Mouse (Mus musculus) hindbrain, embryonic 16.5 days (tissue): ENCODE measurements around the gene Myh2. TPM values are rescaled to one million over a fixed set of nuclear protein-coding genes. Genes with fewer than 3 reads are reported as not detected.

Source experiments
- ATAC-seq: fragments of 200-750 bp; cut with Nextera tagmentation; 2 replicates; pipeline ENCODE4 v1.8.0; 2017; ENCODE audit warnings: moderate TSS enrichment, moderate library complexity
- H3K27ac ChIP-seq: fragments of 300-500 bp; sonication (generic); 2 replicates; pipeline ENCODE4 v1.5.1; 2014; ENCODE audit warnings: low read depth, mild to moderate bottlenecking, control low read depth, low read length, moderate library complexity
- H3K27me3 ChIP-seq: fragments of 300-500 bp; sonication (generic); replicated peaks from 2 replicates; pipeline ENCODE4 v1.6.1; 2014; ENCODE audit warnings: low read length; ENCODE audit not compliant: control insufficient read depth, insufficient read depth
- H3K36me3 ChIP-seq: fragments of 300-500 bp; sonication (generic); 2 replicates; pipeline ENCODE4 v1.6.1; 2014; ENCODE audit warnings: mild to moderate bottlenecking, low read length, moderate library complexity, mixed read lengths; ENCODE audit not compliant: control insufficient read depth, insufficient read depth
- H3K4me1 ChIP-seq: fragments of 300-500 bp; sonication (generic); 2 replicates; pipeline ENCODE4 v1.6.1; 2014; ENCODE audit warnings: low read depth, low read length; ENCODE audit not compliant: control insufficient read depth, insufficient read depth
- H3K4me2 ChIP-seq: fragments of 300-500 bp; sonication (generic); 2 replicates; pipeline ENCODE4 v1.6.1; 2014; ENCODE audit warnings: mild to moderate bottlenecking, low read length, control low read depth, moderate library complexity
- H3K4me3 ChIP-seq: fragments of 300-500 bp; sonication (generic); 2 replicates; pipeline ENCODE4 v1.5.1; 2014; ENCODE audit warnings: mild to moderate bottlenecking, low read length, control low read depth, moderate library complexity
- H3K9ac ChIP-seq: fragments of 300-500 bp; sonication (generic); 2 replicates; pipeline ENCODE4 v1.6.1; 2014; ENCODE audit warnings: low read depth, mild to moderate bottlenecking, control low read depth, low read length, moderate library complexity
- H3K9me3 ChIP-seq: fragments of 300-500 bp; sonication (generic); 2 replicates; pipeline ENCODE4 v1.6.1; 2014; ENCODE audit warnings: mild to moderate bottlenecking, low read length, moderate library complexity; ENCODE audit not compliant: control insufficient read depth
- WGBS: fragments of 180-500 bp; shearing (Covaris S2); extraction: QIAGEN DNeasy Blood & Tissue Kit; methylation state at CpG from one replicate; pipeline ENCODE4 v1.1.7; 2014; 5-methylcytosine and 5-hydroxymethylcytosine counted together
- polyA plus RNA-seq: library from polyadenylated mRNA; unstranded; fragments of >200 nt; fragmentation: Nextera tagmentation; extraction: Ambion mirVana; gene quantifications from 2 replicates; pipeline ENCODE4 v1.2.1, GENCODE M21; 2015

Myh2 gene
- polyA plus RNA-seq, 1 experiment from 2014 or later = 0.21 TPM

DNA sequence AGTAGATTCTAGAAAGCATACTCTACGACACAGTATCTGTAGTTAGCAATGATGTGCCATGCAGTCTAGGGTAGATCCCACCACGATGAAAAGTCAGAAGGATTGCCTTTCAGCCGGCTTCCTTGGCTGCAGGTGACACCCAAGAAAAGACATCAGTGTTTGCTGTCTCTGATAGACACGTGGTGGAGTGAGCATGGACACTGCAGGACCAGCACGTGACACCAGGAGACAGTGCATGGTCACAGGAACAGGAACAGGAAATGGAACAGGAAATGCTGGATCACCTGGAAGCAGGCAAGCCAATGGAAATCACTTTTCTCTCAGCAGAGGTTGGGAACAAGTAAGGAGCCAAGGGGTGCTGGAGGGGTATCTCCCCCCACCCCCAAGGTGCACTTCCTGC lies 27.8 kb upstream of the Myh2 start:
- ATAC-seq = no peak
- 81% methylated on average over 5 of the region's 5 CpGs for WGBS
- no peak overlapping the region for H3K4me2 ChIP-seq

GRCm38 (mm10) chr11:67143863-67144498 lies 26.8 kb upstream of the Myh2 start:
- H3K27ac ChIP-seq = no peak overlapping the region
- no peak for ATAC-seq
- no peaks in the 10 kb centered on the region for H3K4me1 ChIP-seq
- H3K4me3 ChIP-seq = no peak overlapping the region
- no peaks in the 10 kb centered on the region for H3K36me3 ChIP-seq
- 89% methylated on average over 4 of the region's 4 CpGs for WGBS
- H3K4me2 ChIP-seq = no peak overlapping the region
- no peaks in the 10 kb centered on the region for H3K27me3 ChIP-seq
- H3K9me3 ChIP-seq = no peaks in the 10 kb centered on the region
- H3K9ac ChIP-seq = no peak overlapping the region

More for the DNA sequence above, 27.8 kb upstream of the Myh2 start:
- Histone ChIP-seq H3K9ac (no peak overlapping the region), H3K27ac (no peak overlapping the region), H3K4me1 (no peaks in the 10 kb centered on the region), H3K4me3 (no peak overlapping the region), H3K27me3 (no peaks in the 10 kb centered on the region), H3K36me3 (no peaks in the 10 kb centered on the region), H3K9me3 (no peaks in the 10 kb centered on the region)

DNA sequence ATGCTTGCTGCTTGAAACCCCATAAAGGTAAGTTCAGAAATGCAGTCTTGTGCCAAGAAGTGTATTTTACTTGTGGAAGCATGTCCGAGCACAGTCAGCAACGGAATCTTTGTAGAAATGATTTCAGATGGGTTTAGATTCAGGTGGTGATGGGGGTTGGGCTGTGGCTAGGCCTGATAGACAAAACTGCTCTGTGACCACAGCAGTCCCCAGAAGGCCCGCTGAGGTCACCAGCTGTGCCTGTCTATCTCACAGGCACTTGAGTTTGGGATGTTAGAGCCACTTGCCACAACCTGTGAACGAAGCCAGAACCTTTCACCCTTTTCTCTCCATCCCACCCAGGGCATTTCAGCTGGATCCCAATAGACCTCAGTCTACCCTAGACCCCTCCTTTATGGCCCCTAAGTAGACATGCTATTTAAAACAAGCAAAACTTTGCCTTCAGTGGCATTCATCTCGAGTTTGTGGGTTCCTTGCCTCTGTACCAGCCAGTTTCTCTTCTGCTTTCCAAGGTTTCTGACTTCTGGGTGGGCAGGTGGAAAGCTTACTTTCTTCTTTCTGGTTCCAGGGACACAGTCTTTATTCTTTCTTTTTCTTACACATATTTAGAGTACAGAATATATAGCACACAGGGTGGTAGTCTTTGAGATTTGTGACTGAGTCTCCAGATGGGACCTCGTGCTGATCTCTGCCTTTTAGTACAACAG lies 26.1 kb upstream of the Myh2 start:
- 74% methylated on average over 6 of the region's 6 CpGs for WGBS
- ATAC-seq = no peak
- Histone ChIP-seq H3K36me3 (no peaks in the 10 kb centered on the region), H3K9me3 (no peaks in the 10 kb centered on the region), H3K4me3 (no peak overlapping the region), H3K9ac (no peak overlapping the region), H3K4me2 (no peak overlapping the region), H3K27me3 (no peaks in the 10 kb centered on the region), H3K4me1 (no peaks in the 10 kb centered on the region), H3K27ac (no peak overlapping the region)

DNA sequence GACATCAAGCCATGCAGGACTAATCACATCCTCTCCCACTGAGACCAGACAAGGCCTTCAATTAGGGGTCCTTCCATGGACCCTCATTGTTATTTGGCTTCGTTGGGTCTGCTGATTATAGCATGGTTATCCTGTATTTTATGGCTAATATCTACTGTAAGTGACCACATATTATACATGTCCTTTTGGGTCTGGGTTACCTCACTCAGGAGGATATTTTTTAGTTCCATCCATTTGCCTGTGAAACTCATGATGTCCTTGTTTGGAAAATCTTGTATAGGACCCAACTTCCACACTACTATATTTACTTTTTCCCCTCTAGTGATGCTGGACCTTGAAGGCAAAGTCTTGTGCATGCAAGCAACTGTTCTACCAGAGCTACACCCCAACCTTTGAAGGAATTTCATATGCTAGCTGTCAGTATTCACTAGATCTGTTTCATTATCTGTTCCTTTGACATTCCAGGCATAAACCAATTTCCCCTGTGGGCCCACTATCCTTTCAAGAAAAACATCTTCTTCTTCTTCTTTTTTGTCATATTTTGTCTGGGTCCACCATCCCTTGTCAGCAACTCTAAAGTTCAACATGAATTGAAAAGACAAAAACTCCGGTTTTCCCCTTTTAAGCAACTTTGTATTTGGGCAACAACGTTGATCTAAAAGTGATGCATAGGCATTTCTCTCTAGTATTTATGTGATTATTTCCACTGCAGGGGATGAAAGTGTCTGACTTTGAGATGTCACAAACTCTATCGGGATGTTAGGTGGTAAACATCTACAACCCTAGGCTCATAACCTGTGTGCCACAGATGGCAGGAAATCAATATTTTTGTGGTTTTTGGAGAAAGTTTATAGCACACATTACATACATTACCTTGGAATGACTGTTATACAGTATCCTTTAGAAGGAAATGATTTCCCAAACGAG lies 25.1 kb upstream of the Myh2 start:
- no peak overlapping the region for H3K4me3 ChIP-seq
- WGBS = 86% methylated on average over 5 of the region's 5 CpGs
- no peak overlapping the region for H3K27ac ChIP-seq
- no peaks in the 10 kb centered on the region for H3K9me3 ChIP-seq
- H3K27me3 ChIP-seq = no peaks in the 10 kb centered on the region
- no peaks in the 10 kb centered on the region for H3K4me1 ChIP-seq
- no peak overlapping the region for H3K9ac ChIP-seq
- H3K4me2 ChIP-seq = no peak overlapping the region
- ATAC-seq = no peak
- H3K36me3 ChIP-seq = no peaks in the 10 kb centered on the region

DNA sequence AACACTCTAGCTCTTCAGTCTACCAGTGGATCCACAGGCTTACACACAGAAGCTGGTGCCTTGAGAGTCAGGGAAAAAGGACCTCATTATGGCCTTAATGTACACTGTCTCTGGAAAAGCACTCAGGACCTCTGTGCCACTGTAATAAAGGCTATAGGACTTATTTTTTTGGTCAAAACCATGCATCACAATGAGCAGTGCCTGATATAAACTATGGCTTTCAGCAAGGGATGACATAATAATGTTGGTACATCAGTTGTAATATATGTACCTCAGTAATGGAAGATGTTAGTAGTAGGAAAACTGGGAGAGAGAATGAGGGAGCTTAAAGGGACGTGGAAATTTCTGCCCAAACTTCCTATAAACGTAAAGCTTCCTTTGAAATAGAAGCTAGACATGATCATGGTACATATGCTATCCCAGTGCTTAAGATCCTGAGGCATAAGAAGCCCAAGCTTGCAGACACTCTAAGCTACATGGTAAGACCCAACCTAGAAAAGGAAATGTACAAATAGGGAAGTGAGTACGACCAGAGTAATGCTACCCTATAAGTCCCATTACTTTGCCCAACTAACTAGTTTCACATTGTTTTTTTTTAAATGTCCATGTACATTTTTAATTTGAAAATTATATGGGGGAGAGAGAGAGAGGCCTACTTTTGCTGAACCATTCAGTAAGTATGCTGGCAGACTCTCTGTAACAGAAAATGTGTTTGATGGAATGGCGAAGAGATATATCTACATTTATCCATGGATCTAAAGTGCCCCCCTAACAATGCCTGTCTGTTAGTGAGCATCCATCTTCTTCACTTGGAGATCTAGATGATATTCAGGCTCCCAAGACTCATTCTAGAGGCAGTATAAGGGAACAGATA lies 24.2 kb upstream of the Myh2 start:
- H3K27ac ChIP-seq = no peak overlapping the region
- WGBS = 90% methylated on average over 4 of the region's 4 CpGs
- H3K9ac ChIP-seq = no peak overlapping the region
- H3K9me3 ChIP-seq = no peaks in the 10 kb centered on the region
- no peaks in the 10 kb centered on the region for H3K4me1 ChIP-seq
- H3K27me3 ChIP-seq = no peaks in the 10 kb centered on the region
- no peak overlapping the region for H3K4me2 ChIP-seq
- no peak overlapping the region for H3K4me3 ChIP-seq
- H3K36me3 ChIP-seq = no peaks in the 10 kb centered on the region
- ATAC-seq = no peak

DNA sequence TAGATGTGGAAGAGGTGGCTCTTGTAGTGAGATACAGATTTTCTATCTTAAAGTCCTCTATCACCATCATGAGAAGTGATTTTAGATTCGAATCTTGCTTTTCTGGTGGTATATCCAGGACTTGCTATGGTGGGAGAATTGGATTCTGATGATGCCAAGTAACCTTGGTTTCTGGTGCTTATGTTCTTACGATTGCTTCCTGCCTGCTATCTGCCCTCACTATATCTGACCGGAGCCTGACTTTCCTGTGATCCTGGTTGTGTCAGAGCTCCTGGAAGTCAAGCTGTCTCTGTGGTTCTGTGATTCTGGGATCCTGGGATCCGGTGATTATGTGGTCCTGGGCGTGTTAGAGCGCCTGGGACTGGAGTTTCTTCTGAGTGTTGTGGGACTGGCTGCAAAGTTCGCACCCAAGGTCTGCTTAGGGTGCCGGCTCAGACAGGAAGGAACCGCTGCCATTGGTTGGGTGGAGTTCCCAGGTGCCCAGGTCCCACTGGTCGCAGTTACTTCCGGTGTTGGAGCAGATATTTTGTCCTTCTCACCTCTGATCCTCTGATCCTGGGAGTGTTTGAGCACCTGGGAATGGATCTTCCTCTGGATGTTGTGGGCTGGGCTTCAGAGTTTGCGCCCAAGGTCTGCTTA lies 23.4 kb upstream of the Myh2 start:
- Histone ChIP-seq H3K9ac (no peak overlapping the region), H3K27ac (no peak overlapping the region), H3K36me3 (no peaks in the 10 kb centered on the region), H3K9me3 (no peaks in the 10 kb centered on the region), H3K27me3 (no peaks in the 10 kb centered on the region), H3K4me3 (no peak overlapping the region), H3K4me1 (no peaks in the 10 kb centered on the region), H3K4me2 (no peak overlapping the region)
- ATAC-seq = no peak
- 91% methylated on average over 12 of the region's 12 CpGs for WGBS

DNA sequence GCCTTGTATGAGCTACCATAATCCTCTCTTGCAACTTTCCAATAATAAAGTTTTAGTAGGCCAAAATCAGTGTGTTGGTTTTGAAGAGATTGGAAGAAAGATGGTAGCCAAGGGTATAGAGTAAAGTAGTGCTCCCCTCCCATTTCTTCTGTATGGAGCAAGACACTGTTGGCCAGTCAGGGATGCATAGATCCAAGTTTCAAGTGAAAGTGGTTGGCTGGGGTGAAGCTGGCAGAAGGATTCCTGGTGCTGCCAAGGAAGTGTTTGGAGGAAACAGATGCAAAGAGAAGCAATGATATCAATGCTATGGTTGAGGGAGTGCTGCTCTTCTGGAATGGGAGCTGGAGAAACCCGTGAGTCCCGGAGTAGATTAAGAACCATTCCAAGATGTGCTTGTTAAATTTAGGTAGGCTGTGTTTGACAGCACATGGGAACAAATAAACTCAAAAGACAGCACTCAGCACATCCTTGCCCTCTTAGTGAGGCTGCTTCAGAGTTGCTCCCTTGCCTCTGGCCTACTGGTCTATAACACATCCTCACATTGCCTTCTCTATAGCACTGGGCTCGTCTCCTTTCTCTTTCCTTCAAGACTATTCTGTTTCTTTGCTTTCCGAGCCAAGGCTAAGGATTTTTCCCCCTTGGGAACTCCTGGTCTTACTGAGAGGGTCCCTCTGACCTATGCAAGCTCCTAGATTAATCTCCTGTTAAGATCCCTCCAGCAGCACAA lies 22.4 kb upstream of the Myh2 start:
- no peaks in the 10 kb centered on the region for H3K9me3 ChIP-seq
- H3K27me3 ChIP-seq = no peaks in the 10 kb centered on the region
- H3K9ac ChIP-seq = no peak overlapping the region
- no peak overlapping the region for H3K27ac ChIP-seq
- H3K4me2 ChIP-seq = no peak overlapping the region
- H3K36me3 ChIP-seq = no peaks in the 10 kb centered on the region
- ATAC-seq = no peak
- H3K4me3 ChIP-seq = no peak overlapping the region
- no peaks in the 10 kb centered on the region for H3K4me1 ChIP-seq
- WGBS = 88% methylated on average over 4 of the region's 4 CpGs

GRCm38 (mm10) chr11:67150237-67150636 lies 20.6 kb upstream of the Myh2 start:
- H3K36me3 ChIP-seq = no peaks in the 10 kb centered on the region
- no peak overlapping the region for H3K4me3 ChIP-seq
- H3K4me1 ChIP-seq = no peaks in the 10 kb centered on the region
- no peak for ATAC-seq
- H3K9ac ChIP-seq = no peak overlapping the region
- no peaks in the 10 kb centered on the region for H3K9me3 ChIP-seq
- no peaks in the 10 kb centered on the region for H3K27me3 ChIP-seq
- 90% methylated on average over 2 of the region's 2 CpGs for WGBS
- no peak overlapping the region for H3K27ac ChIP-seq
- H3K4me2 ChIP-seq = no peak overlapping the region
